Mouse (Mus musculus): Measurements from ENCODE around the gene Tax1bp1. TPM values are rescaled to one million over a fixed set of nuclear protein-coding genes. Genes with fewer than 3 reads are reported as not detected.

Tax1bp1 gene
- total and polyA plus RNA-seq, 3 experiments = 42.2 to 61.7 (median 61.6) TPM

DNA sequence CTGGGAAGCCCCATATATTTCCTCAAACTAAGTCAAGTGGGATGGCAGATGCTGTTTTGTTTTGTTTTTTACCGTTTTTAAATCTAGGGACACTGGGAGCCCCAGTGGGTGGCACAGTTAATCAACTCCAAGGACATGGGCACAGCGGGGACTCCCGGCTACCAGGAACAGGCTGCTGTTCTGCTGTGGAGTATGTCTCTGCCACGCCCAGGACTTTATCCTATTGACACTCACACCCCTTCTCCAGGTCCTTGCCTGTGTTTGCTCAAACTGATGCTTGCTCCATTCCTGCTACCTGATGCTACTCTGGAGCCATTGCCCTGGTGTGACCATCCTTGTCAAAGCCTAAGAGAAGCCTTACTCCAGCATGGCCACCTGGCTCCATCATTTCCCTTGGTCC lies 77.3 kb downstream of the Tax1bp1 start:
- H3K9ac ChIP-seq (ENCODE audit: insufficient read depth, low read depth) = no peak overlapping the region
- H3K4me2 ChIP-seq (ENCODE audit: insufficient read depth, low read depth, poor library complexity, severe bottlenecking) = no peak overlapping the region
- no peak for TF ChIP-seq MEF2A (IDR thresholded peaks at IDR 0.05; ENCODE audit: borderline replicate concordance, low read depth, low read length)
- no peak for TF ChIP-seq IRF4 (IDR thresholded peaks at IDR 0.05; ENCODE audit: low read depth, low read length)
- TF ChIP-seq ETS1 (conservative IDR thresholded peaks at IDR 0.05; ENCODE audit: low read depth, low read length) = no peak
- TF ChIP-seq CTCF (conservative IDR thresholded peaks at IDR 0.05 in 1 of 2, IDR thresholded peaks at IDR 0.05 in 1 of 2; ENCODE audit: low read depth in 2 of 2, low read length in 2 of 2) = no peak
- no peak for TF ChIP-seq ELF1 (IDR thresholded peaks at IDR 0.05; ENCODE audit: low read depth, low read length)
- no peaks in the 10 kb centered on the region for H3K4me1 ChIP-seq (ENCODE audit: control insufficient read depth in 1 of 2, insufficient read depth in 2 of 2)
- H3K9me3 ChIP-seq (replicated peaks; ENCODE audit: low read length) = no peaks in the 10 kb centered on the region
- H3K79me2 ChIP-seq (replicated peaks; ENCODE audit: control insufficient read depth, extremely low read depth, insufficient read depth, poor library complexity, severe bottlenecking) = no peaks in the 10 kb centered on the region
- H3K27me3 ChIP-seq (replicated peaks) = no peaks in the 10 kb centered on the region
- in situ Hi-C loops (cut with MboI; ENCODE audit: low pct_ligation_motif_present, low pct_unique_long_range_greater_than_20kb, low sequenced_read_pairs) (no loop called here), dilution Hi-C loops (cut with MboI; ENCODE audit: extremely low pct_ligation_motif_present, extremely low pct_unique_long_range_greater_than_20kb, low sequenced_read_pairs) (no loop called here)
- no peak overlapping the region for H3K4me3 ChIP-seq (replicated peaks in 1 of 3; ENCODE audit: low read depth in 2 of 3, low read length in 2 of 3, poor library complexity in 1 of 3)
- no peak overlapping the region for H3K27ac ChIP-seq (ENCODE audit: insufficient read depth, low read depth)
- no peaks in the 10 kb centered on the region for H3K36me3 ChIP-seq (replicated peaks in 1 of 2; ENCODE audit: control insufficient read depth in 1 of 2, insufficient read depth in 1 of 2, low read length in 1 of 2)
- no peak for DNase-seq (ENCODE audit: extremely low read depth)

GRCm38 (mm10) chr6:52792455-52792854 lies 78.9 kb downstream of the Tax1bp1 start:
- in situ Hi-C loops (cut with MboI; ENCODE audit: low pct_ligation_motif_present, low pct_unique_long_range_greater_than_20kb, low sequenced_read_pairs) (no loop called here), dilution Hi-C loops (cut with MboI; ENCODE audit: extremely low pct_ligation_motif_present, extremely low pct_unique_long_range_greater_than_20kb, low sequenced_read_pairs) (no loop called here)
- H3K9me3 ChIP-seq (replicated peaks; ENCODE audit: low read length) = no peaks in the 10 kb centered on the region
- no peak for TF ChIP-seq JUND (conservative IDR thresholded peaks at IDR 0.05; ENCODE audit: low read depth, low read length)
- no peak for TF ChIP-seq BHLHE40 (IDR thresholded peaks at IDR 0.05; ENCODE audit: low read depth, low read length)
- no peaks in the 10 kb centered on the region for H3K27me3 ChIP-seq (replicated peaks)
- no peak overlapping the region for H3K4me2 ChIP-seq (ENCODE audit: insufficient read depth, low read depth, poor library complexity, severe bottlenecking)
- no peak overlapping the region for H3K4me3 ChIP-seq (replicated peaks in 1 of 3; ENCODE audit: low read depth in 2 of 3, low read length in 2 of 3, poor library complexity in 1 of 3)
- H3K4me1 ChIP-seq (ENCODE audit: control insufficient read depth in 1 of 2, insufficient read depth in 2 of 2) = peaks cover 0 to 16% of the 10 kb centered on the region in 2 experiments; a peak in 2 of 4 replicates
- no peaks in the 10 kb centered on the region for H3K79me2 ChIP-seq (replicated peaks; ENCODE audit: control insufficient read depth, extremely low read depth, insufficient read depth, poor library complexity, severe bottlenecking)
- no peak overlapping the region for H3K27ac ChIP-seq (ENCODE audit: insufficient read depth, low read depth)
- DNase-seq (ENCODE audit: extremely low read depth) = no peak
- no peak overlapping the region for H3K9ac ChIP-seq (ENCODE audit: insufficient read depth, low read depth)
- no peaks in the 10 kb centered on the region for H3K36me3 ChIP-seq (replicated peaks in 1 of 2; ENCODE audit: control insufficient read depth in 1 of 2, insufficient read depth in 1 of 2, low read length in 1 of 2)

DNA sequence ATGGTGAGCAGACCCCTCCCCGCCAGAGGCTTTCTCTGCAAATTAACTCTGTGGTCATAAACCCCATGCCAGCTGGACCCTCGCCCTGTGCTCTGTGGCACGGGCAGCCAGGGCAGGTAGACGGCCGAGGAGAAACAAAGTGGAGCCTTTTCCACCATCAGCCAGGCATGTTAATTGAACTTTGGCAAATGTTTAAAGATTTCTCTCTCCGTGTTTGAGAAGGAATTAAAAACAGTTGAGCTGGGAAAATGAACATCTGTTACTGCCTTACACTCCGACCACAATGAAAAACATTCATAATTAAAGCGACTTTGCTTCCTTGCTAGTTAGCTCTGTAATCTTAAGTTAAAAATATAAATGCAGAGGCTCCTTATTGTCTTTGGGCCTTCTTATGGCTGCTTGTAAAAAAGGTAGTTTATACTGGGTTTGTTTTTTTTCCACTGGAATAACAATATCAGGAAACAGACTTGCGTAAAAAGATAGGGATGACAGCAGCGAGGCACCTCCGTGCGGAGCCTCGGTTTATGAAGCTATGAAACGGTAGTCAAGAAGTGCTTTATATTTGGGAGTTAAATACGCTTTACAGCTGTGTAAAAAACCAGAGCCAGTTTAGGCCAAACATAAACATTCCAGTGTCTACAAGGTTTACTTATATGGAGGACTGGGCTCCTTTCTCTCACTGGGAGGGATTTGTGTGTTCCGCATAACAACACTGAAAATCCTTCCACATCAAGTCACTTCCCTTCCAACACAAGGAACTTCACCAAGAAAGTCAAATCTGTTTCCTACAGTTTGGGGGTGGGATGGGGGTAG lies 81.7 kb downstream of the Tax1bp1 start:
- no peak overlapping the region for H3K4me3 ChIP-seq (replicated peaks in 1 of 3; ENCODE audit: low read depth in 2 of 3, low read length in 2 of 3, poor library complexity in 1 of 3)
- in situ Hi-C loops (cut with MboI; ENCODE audit: low pct_ligation_motif_present, low pct_unique_long_range_greater_than_20kb, low sequenced_read_pairs) = no loop called here
- H3K79me2 ChIP-seq (replicated peaks; ENCODE audit: control insufficient read depth, extremely low read depth, insufficient read depth, poor library complexity, severe bottlenecking) = no peaks in the 10 kb centered on the region
- H3K4me1 ChIP-seq (ENCODE audit: control insufficient read depth in 1 of 2, insufficient read depth in 2 of 2) = peaks cover 6 to 25% of the 10 kb centered on the region in 2 experiments; a peak in 2 of 4 replicates
- dilution Hi-C loops (cut with MboI; ENCODE audit: extremely low pct_ligation_motif_present, extremely low pct_unique_long_range_greater_than_20kb, low sequenced_read_pairs) = no loop called here
- H3K27ac ChIP-seq (ENCODE audit: insufficient read depth, low read depth) = no peak overlapping the region
- H3K4me2 ChIP-seq (ENCODE audit: insufficient read depth, low read depth, poor library complexity, severe bottlenecking) = no peak overlapping the region
- no peaks in the 10 kb centered on the region for H3K27me3 ChIP-seq (replicated peaks)
- TF ChIP-seq RCOR1 (conservative IDR thresholded peaks at IDR 0.05; ENCODE audit: low read depth, low read length) (no peak), USF1 (IDR thresholded peaks at IDR 0.05; ENCODE audit: low read depth, low read length) (no peak), ZNF384 (IDR thresholded peaks at IDR 0.05; ENCODE audit: low read depth, low read length) (no peak), MYC (IDR thresholded peaks at IDR 0.05; ENCODE audit: low read depth, low read length) (no peak), EP300 (IDR thresholded peaks at IDR 0.05; ENCODE audit: low read length) (no peak), HCFC1 (IDR thresholded peaks at IDR 0.05; ENCODE audit: low read depth, low read length) (no peak), MAX (IDR thresholded peaks at IDR 0.05; ENCODE audit: low read length) (no peak), CTCF (conservative IDR thresholded peaks at IDR 0.05 in 1 of 2, IDR thresholded peaks at IDR 0.05 in 1 of 2; ENCODE audit: low read depth in 2 of 2, low read length in 2 of 2) (no peak), JUN (IDR thresholded peaks at IDR 0.05; ENCODE audit: insufficient read depth, low read depth, low read length) (no peak), ZC3H11A (IDR thresholded peaks at IDR 0.05; ENCODE audit: low read depth, low read length) (no peak), ZMIZ1 (IDR thresholded peaks at IDR 0.05; ENCODE audit: low read depth, low read length) (no peak)
- no peaks in the 10 kb centered on the region for H3K36me3 ChIP-seq (replicated peaks in 1 of 2; ENCODE audit: control insufficient read depth in 1 of 2, insufficient read depth in 1 of 2, low read length in 1 of 2)
- H3K9me3 ChIP-seq (replicated peaks; ENCODE audit: low read length) = peaks cover 4% of the 10 kb centered on the region
- no peak for DNase-seq (ENCODE audit: extremely low read depth)
- no peak overlapping the region for H3K9ac ChIP-seq (ENCODE audit: insufficient read depth, low read depth)
